Mouse (Mus musculus): ENCODE results near the gene Cmtm3. TPM values are rescaled to one million over a fixed set of nuclear protein-coding genes. Genes with fewer than 3 reads are reported as not detected.
A peak's percentile ranks its signal among the peaks of the same experiment; 100 is the strongest.

Gene Cmtm3
- polyA plus RNA-seq, 1 experiment from 2014 or later, result 166 TPM

DNA sequence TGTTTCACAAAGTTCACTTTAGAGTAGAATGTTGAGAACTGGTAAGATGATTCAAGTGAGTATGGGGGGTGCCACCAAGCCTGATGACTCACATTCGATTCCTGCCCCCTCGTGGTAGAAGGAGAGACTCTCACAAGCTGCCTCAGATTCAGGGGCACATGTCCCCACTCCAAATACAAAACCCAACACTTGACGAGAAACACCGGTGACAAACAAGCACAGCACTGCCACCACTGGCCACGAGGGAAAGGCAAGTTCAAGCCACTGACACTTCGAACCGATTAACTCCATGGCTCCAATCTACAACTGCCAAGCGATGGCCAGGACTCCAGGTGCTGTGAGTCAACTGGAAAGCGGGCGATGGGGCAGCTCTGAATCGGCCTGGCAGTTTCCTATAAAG lies 34.6 kb downstream of the Cmtm3 start:
- 79% methylated on average over 11 of the region's 11 CpGs for WGBS
- Histone ChIP-seq H3K9ac (no peak overlapping the region), H3K4me3 (no peak overlapping the region), H3K9me3 (no peaks in the 10 kb centered on the region), H3K27ac (no peak overlapping the region), H3K4me2 (no peak overlapping the region), H3K27me3 (no peaks in the 10 kb centered on the region), H3K4me1 (peaks cover 17% of the 10 kb centered on the region), H3K36me3 (no peaks in the 10 kb centered on the region)
- no peak for ATAC-seq (ENCODE audit: insufficient number of reproducible peaks, low FRiP score, low TSS enrichment, low read depth)

DNA sequence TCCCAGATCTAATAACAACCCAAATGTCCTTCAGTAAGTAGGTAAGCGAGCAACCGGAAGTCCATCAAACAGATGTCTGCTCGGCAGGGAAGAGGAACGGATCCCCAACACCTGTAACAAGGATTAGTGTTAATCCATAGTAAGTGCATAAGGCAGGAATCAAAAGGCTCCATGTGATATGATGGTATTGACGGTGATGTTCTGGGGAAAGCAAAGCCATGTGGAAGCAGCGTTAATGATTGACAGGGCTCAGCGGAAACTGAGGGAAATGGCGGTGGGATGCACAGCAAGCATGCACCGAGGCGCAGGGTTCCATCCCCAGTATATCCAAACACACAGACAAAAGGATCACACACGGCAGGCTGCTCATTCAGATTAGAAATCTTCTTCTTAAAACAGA lies 35.1 kb downstream of the Cmtm3 start:
- Histone ChIP-seq H3K9ac (no peak overlapping the region), H3K4me2 (no peak overlapping the region), H3K36me3 (no peaks in the 10 kb centered on the region), H3K4me1 (peaks cover 17% of the 10 kb centered on the region), H3K27me3 (no peaks in the 10 kb centered on the region), H3K27ac (no peak overlapping the region), H3K9me3 (no peaks in the 10 kb centered on the region), H3K4me3 (no peak overlapping the region)
- ATAC-seq (ENCODE audit: insufficient number of reproducible peaks, low FRiP score, low TSS enrichment, low read depth), result no peak
- 69% methylated on average over 11 of the region's 11 CpGs for WGBS

DNA sequence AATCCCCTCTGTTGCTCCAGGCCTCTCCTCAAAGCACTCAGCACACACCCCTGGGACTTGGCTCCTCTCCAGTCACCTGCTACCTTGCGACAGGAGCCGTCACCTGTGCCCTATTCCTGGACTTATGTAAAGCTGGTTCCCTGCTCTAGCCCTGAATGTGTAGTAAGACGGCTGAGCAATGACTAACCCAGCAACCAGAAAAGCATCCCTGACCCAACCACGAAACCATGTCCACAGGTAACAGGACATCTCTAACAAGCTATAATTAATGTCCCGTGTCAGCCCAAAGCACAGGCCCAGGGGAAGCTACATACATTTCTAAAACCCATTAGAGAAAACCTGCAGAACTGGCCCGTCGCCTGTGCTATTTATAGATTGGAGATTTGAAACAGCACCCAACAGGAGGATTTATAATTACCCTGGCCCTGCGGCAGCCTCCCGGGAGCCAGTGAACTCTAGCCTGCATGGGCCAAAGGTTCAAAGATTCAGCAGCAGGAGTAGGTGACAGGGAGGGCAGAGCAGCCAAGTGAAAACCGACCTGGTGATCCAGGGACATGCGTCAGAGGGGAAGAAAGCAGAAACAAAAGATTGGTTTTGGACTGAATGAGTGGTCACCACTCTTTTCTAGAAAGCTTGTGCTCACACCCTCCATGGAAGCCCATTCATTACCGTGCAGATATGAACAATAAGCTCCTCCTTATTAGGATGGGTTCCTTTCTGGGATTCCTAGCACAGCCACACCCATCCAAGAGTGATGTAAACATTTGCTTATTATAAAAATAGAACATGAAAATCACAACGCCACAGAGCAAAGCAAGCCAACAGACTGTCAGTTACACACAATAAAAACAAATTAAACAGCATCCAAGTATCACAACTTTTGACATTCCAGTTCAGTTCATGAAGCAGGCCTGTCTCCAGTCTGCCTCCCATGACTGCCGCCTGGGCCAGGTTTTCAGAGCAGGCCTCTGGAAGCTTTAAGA lies 35.9 kb downstream of the Cmtm3 start:
- 36% methylated on average over 14 of the region's 14 CpGs for WGBS
- peaks cover 17% of the 10 kb centered on the region for H3K4me1 ChIP-seq
- no peak for ATAC-seq (ENCODE audit: insufficient number of reproducible peaks, low FRiP score, low TSS enrichment, low read depth)
- no peaks in the 10 kb centered on the region for H3K9me3 ChIP-seq
- no peaks in the 10 kb centered on the region for H3K36me3 ChIP-seq
- H3K27me3 ChIP-seq, result no peaks in the 10 kb centered on the region
- H3K27ac ChIP-seq, result peak overlapping the region; percentile 61; the same call in 1 of the 2 replicates
- no peak overlapping the region for H3K4me3 ChIP-seq
- H3K4me2 ChIP-seq, result no peak overlapping the region
- no peak overlapping the region for H3K9ac ChIP-seq

DNA sequence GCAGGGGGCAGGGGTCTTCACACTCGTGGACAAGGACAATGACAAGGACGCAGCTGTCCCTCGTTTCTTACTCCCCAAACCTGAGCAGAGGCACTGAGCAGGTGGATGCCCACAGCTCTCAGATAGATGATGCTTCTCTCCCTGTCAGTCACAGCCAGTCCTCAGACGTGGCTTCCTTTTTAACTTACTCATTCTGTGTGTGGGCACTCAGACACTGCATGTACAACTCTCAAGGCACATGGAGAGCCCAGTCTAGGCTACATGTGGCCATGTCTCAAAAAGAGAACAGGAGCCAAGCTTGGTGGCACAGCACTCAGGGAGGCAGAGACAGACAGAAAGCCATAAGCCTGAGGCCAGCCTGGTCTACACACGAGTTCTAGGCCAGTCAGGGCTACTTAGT lies 36.7 kb downstream of the Cmtm3 start:
- no peak for ATAC-seq (ENCODE audit: insufficient number of reproducible peaks, low FRiP score, low TSS enrichment, low read depth)
- no peaks in the 10 kb centered on the region for H3K9me3 ChIP-seq
- H3K4me1 ChIP-seq, result peaks cover 19% of the 10 kb centered on the region
- no peaks in the 10 kb centered on the region for H3K27me3 ChIP-seq
- H3K4me2 ChIP-seq, result no peak overlapping the region
- 76% methylated on average over 5 of the region's 5 CpGs for WGBS
- H3K9ac ChIP-seq, result no peak overlapping the region
- no peak overlapping the region for H3K27ac ChIP-seq
- no peaks in the 10 kb centered on the region for H3K36me3 ChIP-seq
- H3K4me3 ChIP-seq, result no peak overlapping the region

DNA sequence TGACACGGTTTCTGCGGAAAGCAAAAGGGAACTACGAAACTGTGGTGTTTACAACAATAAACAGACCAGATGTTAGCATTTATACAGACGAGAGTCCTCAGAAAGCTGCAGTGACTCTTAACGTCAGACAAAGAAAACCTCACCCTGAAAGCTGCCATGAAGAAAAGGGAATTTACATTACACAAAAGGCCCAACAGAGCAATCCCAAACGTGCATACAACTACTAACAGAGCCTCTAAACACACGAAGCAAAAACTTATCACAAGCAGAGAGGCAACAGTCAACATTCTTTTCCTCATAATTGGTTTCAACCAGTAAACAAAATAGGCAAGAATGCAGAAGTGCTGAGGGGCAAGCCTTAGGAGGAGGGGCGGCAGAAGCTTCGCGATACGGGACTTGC lies 37.5 kb downstream of the Cmtm3 start:
- Histone ChIP-seq H3K27me3 (no peaks in the 10 kb centered on the region), H3K9ac (no peak overlapping the region), H3K4me1 (peaks cover 19% of the 10 kb centered on the region), H3K4me3 (no peak overlapping the region), H3K9me3 (no peaks in the 10 kb centered on the region), H3K4me2 (no peak overlapping the region), H3K27ac (no peak overlapping the region), H3K36me3 (no peaks in the 10 kb centered on the region)
- ATAC-seq (ENCODE audit: insufficient number of reproducible peaks, low FRiP score, low TSS enrichment, low read depth), result no peak
- 50% methylated on average over 11 of the region's 11 CpGs for WGBS

DNA sequence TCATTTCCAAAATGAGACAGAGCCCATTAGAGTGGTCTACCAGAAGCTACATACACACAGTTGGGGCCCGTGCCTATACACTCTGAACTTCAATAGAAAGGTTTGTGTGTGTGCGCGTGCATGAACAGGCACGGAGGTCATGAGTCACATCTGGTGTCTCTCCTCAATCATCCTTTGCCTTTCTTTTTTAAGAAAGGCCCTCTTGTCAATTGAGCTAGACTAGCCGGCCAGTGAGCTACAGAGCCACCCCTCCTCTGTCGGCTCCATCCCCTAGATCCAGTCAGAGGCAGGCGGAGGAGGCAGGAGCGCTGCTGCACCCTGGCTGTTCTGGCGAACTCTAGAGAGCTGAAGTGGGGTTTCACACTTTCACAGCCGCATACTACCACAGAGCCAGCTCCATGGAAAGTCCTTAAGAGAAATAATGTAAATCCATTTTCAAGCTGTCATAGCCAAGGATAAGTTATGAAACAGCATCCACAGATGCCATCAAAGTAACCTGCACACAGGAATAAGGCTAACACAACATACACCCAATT lies 40.2 kb downstream of the Cmtm3 start:
- H3K27ac ChIP-seq, result no peak overlapping the region
- H3K27me3 ChIP-seq, result no peaks in the 10 kb centered on the region
- ATAC-seq (ENCODE audit: insufficient number of reproducible peaks, low FRiP score, low TSS enrichment, low read depth), result no peak
- no peaks in the 10 kb centered on the region for H3K9me3 ChIP-seq
- no peaks in the 10 kb centered on the region for H3K36me3 ChIP-seq
- H3K4me3 ChIP-seq, result no peak overlapping the region
- no peak overlapping the region for H3K9ac ChIP-seq
- peaks cover 37% of the 10 kb centered on the region for H3K4me1 ChIP-seq
- no peak overlapping the region for H3K4me2 ChIP-seq
- 67% methylated on average over 10 of the region's 10 CpGs for WGBS

DNA sequence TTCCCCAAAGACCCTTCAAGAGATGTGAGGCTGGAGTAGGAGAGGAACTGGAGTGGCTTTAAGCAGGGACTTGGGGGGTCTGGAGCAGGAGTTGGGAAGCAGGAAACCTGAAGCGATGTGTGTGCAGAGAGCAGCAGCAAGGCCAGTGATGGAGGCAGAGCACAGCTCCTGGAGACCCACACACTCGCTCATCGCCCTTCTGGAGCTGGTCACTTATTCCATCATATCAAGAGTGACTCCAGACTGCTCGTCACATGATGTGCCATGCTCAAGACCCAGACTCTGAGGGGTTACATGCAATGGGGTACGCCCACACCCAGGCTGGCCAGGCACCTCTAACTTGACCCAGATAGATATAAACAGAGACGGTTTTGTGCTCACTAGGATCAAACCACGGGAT lies 41.1 kb downstream of the Cmtm3 start:
- no peak overlapping the region for H3K4me3 ChIP-seq
- ATAC-seq (ENCODE audit: insufficient number of reproducible peaks, low FRiP score, low TSS enrichment, low read depth), result no peak
- no peak overlapping the region for H3K27ac ChIP-seq
- no peak overlapping the region for H3K4me2 ChIP-seq
- 81% methylated on average over 7 of the region's 7 CpGs for WGBS
- H3K27me3 ChIP-seq, result no peaks in the 10 kb centered on the region
- no peaks in the 10 kb centered on the region for H3K9me3 ChIP-seq
- no peak overlapping the region for H3K9ac ChIP-seq
- no peaks in the 10 kb centered on the region for H3K36me3 ChIP-seq
- H3K4me1 ChIP-seq, result peaks cover 32% of the 10 kb centered on the region

DNA sequence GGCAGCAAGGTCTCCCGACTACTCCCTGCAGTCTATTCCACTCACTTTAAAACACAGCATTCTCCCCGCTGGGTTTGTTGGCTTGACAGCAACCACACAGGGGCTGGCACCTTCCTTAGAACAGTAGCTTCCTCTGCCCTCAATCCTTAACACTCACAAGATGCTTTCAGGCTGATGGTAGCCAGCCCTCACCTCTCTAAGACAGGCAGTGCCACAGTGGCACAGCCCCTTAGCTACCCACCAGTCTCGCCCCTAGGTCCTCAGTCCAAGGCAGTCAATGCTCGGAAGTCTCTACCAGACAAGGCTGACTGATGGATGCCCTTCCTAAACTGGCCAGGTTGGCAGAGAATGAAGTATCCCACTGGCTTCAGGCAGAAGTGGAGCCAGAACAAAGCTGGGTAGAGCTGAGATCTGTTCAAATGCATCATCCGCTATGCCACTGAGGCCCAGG lies 41.8 kb downstream of the Cmtm3 start:
- Histone ChIP-seq H3K9me3 (no peaks in the 10 kb centered on the region), H3K36me3 (no peaks in the 10 kb centered on the region), H3K4me2 (no peak overlapping the region), H3K27ac (no peak overlapping the region), H3K9ac (no peak overlapping the region), H3K27me3 (no peaks in the 10 kb centered on the region), H3K4me1 (peaks cover 32% of the 10 kb centered on the region), H3K4me3 (no peak overlapping the region)
- 78% methylated on average over 5 of the region's 5 CpGs for WGBS
- no peak for ATAC-seq (ENCODE audit: insufficient number of reproducible peaks, low FRiP score, low TSS enrichment, low read depth)

DNA sequence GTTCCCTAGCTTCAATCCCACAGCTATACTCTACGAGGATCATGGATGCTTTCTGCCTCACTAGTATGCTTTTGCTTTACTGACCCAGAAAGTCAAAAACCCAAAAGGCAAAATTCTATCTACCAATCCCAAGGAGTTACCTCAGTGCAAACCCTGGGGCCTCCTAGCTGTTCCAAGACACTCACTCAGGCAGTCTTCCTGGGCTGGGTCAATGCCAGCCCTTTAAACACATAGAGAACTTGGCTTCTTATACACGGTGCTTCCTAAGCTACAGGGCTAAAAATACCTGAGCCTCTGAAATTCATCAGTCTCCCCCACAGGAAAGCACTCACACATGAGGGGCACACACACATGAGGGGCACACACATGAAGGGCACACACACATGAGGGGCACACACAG lies 44.1 kb downstream of the Cmtm3 start:
- Histone ChIP-seq H3K4me3 (no peak overlapping the region), H3K27me3 (no peaks in the 10 kb centered on the region), H3K9me3 (no peaks in the 10 kb centered on the region), H3K36me3 (no peaks in the 10 kb centered on the region), H3K4me2 (no peak overlapping the region), H3K27ac (peak overlapping the region; percentile 50), H3K9ac (no peak overlapping the region), H3K4me1 (peaks cover 52% of the 10 kb centered on the region)
- 38% methylated on average over 2 of the region's 2 CpGs for WGBS
- ATAC-seq (ENCODE audit: insufficient number of reproducible peaks, low FRiP score, low TSS enrichment, low read depth), result no peak

DNA sequence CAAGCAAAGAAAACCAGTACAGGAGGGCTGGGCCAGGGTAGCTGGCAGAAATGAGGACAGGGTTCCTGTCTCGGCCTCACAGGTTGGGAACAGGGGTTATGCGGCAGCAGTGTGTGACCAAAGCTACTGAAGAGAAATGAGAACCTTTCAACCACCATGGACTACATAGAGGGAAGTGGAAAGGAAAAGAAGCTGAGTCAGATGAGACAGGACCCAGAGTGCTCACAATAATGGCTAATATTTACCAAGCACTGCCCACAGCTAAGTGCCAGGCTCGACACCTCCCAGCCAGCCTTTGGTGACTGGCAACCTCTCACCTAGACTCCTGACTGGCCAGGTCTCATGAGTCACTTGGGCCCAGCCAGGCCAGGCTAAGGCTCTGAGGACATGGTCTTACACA lies 44.8 kb downstream of the Cmtm3 start:
- no peak for ATAC-seq (ENCODE audit: insufficient number of reproducible peaks, low FRiP score, low TSS enrichment, low read depth)
- no peak overlapping the region for H3K4me3 ChIP-seq
- no peaks in the 10 kb centered on the region for H3K36me3 ChIP-seq
- 85% methylated on average over 3 of the region's 3 CpGs for WGBS
- peak overlapping the region; percentile 43 for H3K27ac ChIP-seq
- H3K9me3 ChIP-seq, result no peaks in the 10 kb centered on the region
- H3K9ac ChIP-seq, result no peak overlapping the region
- peaks cover 52% of the 10 kb centered on the region for H3K4me1 ChIP-seq
- H3K27me3 ChIP-seq, result no peaks in the 10 kb centered on the region
- H3K4me2 ChIP-seq, result no peak overlapping the region

DNA sequence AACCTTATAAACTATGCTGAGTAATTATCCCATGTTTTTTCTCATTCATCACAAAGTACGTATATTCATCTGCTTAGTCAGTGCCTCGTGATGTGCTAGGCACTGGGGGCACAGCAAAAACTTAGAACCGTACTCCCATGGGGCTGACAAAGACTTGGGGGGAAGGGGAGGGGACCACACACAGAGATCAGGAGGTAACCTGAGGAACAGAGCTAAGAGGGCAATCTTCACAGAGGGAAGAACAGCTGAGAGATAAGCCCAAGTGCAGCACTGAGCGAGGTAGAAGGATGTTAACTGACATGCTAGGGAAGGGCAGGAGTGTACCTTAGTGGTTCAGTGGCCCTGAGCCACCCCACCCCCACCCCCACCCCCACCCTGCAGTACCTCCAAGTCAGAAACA lies 47.5 kb downstream of the Cmtm3 start:
- H3K4me1 ChIP-seq, result peaks cover 47% of the 10 kb centered on the region
- H3K36me3 ChIP-seq, result no peaks in the 10 kb centered on the region
- no peak for ATAC-seq (ENCODE audit: insufficient number of reproducible peaks, low FRiP score, low TSS enrichment, low read depth)
- H3K9ac ChIP-seq, result no peak overlapping the region
- H3K27me3 ChIP-seq, result no peaks in the 10 kb centered on the region
- 23% methylated on average over 4 of the region's 4 CpGs for WGBS
- no peak overlapping the region for H3K27ac ChIP-seq
- H3K4me3 ChIP-seq, result no peak overlapping the region
- H3K9me3 ChIP-seq, result no peaks in the 10 kb centered on the region
- H3K4me2 ChIP-seq, result no peak overlapping the region

DNA sequence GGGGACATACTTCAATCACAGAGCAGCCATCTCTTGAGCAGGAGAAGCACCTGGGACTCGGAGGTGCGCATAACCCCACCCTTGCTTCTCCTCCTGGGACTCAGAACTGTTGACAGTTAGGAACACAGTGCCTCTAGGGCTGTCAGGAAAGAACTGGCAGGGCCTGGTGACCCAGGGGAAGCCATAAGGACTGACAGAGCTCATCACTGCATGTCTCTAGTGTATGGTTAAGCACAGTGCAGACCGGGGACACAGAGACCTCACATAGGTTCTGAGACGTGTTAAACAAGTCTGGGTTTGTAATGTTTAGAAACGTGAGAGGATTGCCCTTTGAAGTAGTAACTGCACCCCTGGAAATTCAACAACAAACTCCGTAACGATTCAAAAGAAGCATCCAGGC lies 48.3 kb downstream of the Cmtm3 start:
- 43% methylated on average over 7 of the region's 7 CpGs for WGBS

More for the DNA sequence above, 48.3 kb downstream of the Cmtm3 start:
- no peak overlapping the region for H3K27ac ChIP-seq
- no peak overlapping the region for H3K4me2 ChIP-seq
- ATAC-seq (ENCODE audit: insufficient number of reproducible peaks, low FRiP score, low TSS enrichment, low read depth), result no peak
- peaks cover 47% of the 10 kb centered on the region for H3K4me1 ChIP-seq
- no peaks in the 10 kb centered on the region for H3K36me3 ChIP-seq
- no peak overlapping the region for H3K4me3 ChIP-seq
- H3K9ac ChIP-seq, result no peak overlapping the region
- no peaks in the 10 kb centered on the region for H3K9me3 ChIP-seq
- H3K27me3 ChIP-seq, result no peaks in the 10 kb centered on the region
